Mouse (Mus musculus) kidney, embryonic 15.5 days (tissue): Measurements from ENCODE around the gene Sgf29. TPM values are rescaled to one million over a fixed set of nuclear protein-coding genes. Genes with fewer than 3 reads are reported as not detected.
"Not testable (repeated sequence)": the region's sequence is repeated elsewhere in the genome, so short reads cannot be mapped to it uniquely, and the experiment has no call there.

Experiments
- ATAC-seq: fragments of 200-750 bp; cut with Nextera tagmentation; replicated peaks from 2 replicates; pipeline ENCODE4 v1.8.0; 2017; ENCODE audit warnings: moderate TSS enrichment; ENCODE audit not compliant: low FRiP score
- H3K27ac ChIP-seq: fragments of 300-500 bp; sonication (generic); 2 replicates; pipeline ENCODE4 v1.5.1; 2015; ENCODE audit warnings: mild to moderate bottlenecking, inconsistent platforms
- H3K27me3 ChIP-seq: fragments of 300-500 bp; sonication (generic); 2 replicates; pipeline ENCODE4 v1.6.1; 2015; ENCODE audit warnings: inconsistent platforms
- H3K36me3 ChIP-seq: fragments of 300-500 bp; sonication (generic); 2 replicates; pipeline ENCODE4 v1.6.1; 2015; ENCODE audit warnings: inconsistent platforms
- H3K4me1 ChIP-seq: fragments of 300-500 bp; sonication (generic); 2 replicates; pipeline ENCODE4 v1.6.1; 2015; ENCODE audit warnings: inconsistent platforms
- H3K4me2 ChIP-seq: fragments of 300-500 bp; sonication (generic); 2 replicates; pipeline ENCODE4 v1.6.1; 2015; ENCODE audit warnings: moderate library complexity, mild to moderate bottlenecking, inconsistent platforms
- H3K4me3 ChIP-seq: fragments of 300-500 bp; sonication (generic); replicated peaks from 2 replicates; pipeline ENCODE4 v1.5.1; 2015; ENCODE audit warnings: mild to moderate bottlenecking, inconsistent platforms
- H3K9ac ChIP-seq: fragments of 300-500 bp; sonication (generic); 2 replicates; pipeline ENCODE4 v1.6.1; 2015; ENCODE audit warnings: mild to moderate bottlenecking, inconsistent platforms
- H3K9me3 ChIP-seq: fragments of 300-500 bp; sonication (generic); replicated peaks from 2 replicates; pipeline ENCODE4 v1.6.1; 2016; ENCODE audit warnings: inconsistent platforms
- WGBS: fragments of 180-500 bp; shearing (Covaris S2); methylation state at CpG from one replicate; pipeline ENCODE4 v1.1.7; 2015; ENCODE audit warnings: mixed read lengths; 5-methylcytosine and 5-hydroxymethylcytosine counted together
- polyA plus RNA-seq: library from polyadenylated mRNA; unstranded; fragments of >200 nt; fragmentation: Nextera tagmentation; extraction: Ambion mirVana; gene quantifications from 2 replicates; pipeline ENCODE4 v1.2.1, GENCODE M21; 2015

Gene Sgf29
- polyA plus RNA-seq, 1 experiment from 2014 or later, result 55.0 TPM

DNA sequence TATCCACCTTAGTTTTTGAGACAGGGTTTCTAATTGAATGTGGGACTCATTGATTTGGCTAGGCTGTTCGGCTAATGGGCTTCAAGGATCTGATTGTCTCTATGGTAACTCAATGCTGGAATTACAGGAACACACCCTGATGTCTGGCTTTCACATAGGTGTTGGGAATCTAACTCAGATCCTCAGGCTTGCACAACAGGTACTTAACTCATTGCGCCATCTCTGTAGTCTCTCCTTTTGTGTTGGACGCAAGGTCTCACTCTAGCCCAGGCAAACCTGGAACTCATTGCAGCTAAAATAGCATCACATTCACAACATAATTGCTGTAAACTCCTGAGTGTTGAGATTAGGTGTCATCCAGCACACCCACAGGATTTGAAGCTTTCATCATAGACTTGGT is 21.0 kb downstream of the Sgf29 start:
- H3K36me3 ChIP-seq, result peaks cover 79% of the 10 kb centered on the region
- WGBS, result 86% methylated on average over 3 of the region's 3 CpGs

DNA sequence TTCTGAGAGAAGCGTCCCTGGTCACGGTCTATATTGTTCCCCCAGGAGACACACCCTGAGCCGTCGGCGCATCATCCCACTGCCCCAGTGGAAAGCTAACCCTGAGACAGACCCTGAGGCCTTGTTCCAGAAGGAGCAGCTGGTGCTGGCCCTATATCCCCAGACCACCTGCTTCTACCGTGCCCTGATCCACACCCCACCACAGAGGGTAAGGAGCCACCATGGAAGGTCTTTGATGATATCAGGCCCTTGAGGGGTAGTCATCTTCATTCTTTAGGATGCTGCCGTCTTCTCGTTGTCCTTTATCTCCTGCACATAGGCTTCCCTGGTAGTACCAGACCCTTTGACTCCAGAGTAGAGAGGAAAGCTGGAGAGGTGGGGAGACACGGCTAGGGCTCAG is 23.0 kb downstream of the Sgf29 start:
- Histone ChIP-seq H3K4me1 (0 out of 2 replicates have a peak, but pooled peaks cover 7% of the 10 kb centered on the region), H3K27me3 (no peaks in the 10 kb centered on the region), H3K4me2 (no peak overlapping the region), H3K36me3 (peaks cover 67% of the 10 kb centered on the region), H3K9me3 (no peaks in the 10 kb centered on the region), H3K27ac (no peak overlapping the region), H3K4me3 (no peak overlapping the region), H3K9ac (no peak overlapping the region)
- ATAC-seq, result no peak
- 94% methylated on average over 9 of the region's 9 CpGs for WGBS

More for the DNA sequence above, 21.0 kb downstream of the Sgf29 start:
- Histone ChIP-seq H3K27ac (no peak overlapping the region), H3K27me3 (no peaks in the 10 kb centered on the region), H3K9me3 (no peaks in the 10 kb centered on the region), H3K4me1 (no peaks in the 10 kb centered on the region), H3K4me2 (no peak overlapping the region), H3K9ac (no peak overlapping the region), H3K4me3 (no peak overlapping the region)
- no peak for ATAC-seq

DNA sequence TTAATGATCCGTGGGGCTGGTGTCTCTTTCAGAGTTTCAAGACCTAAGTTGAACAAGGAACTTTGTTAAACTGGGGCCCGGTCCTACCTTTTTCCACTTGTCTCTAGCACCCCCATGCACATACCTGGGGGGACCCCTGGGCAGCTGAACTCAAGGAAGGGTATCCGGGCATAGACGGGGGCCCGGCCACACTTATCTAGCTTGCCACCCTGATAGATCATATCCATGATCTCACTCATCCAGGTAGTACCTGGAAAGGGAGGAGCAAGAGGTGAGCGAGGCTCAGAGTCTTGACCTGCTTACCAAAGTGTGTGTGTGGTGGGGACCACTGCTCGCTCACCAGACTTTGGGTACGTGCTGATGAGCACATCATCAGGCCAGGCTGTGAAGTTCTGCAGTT is 26.0 kb downstream of the Sgf29 start:
- no peaks in the 10 kb centered on the region for H3K9me3 ChIP-seq
- ATAC-seq, result no peak
- H3K4me1 ChIP-seq, result 0 out of 2 replicates have a peak, but pooled peaks cover 12% of the 10 kb centered on the region
- H3K36me3 ChIP-seq, result peaks cover 48% of the 10 kb centered on the region
- no peaks in the 10 kb centered on the region for H3K27me3 ChIP-seq
- no peak overlapping the region for H3K4me3 ChIP-seq
- WGBS, result 93% methylated on average over 8 of the region's 8 CpGs
- H3K4me2 ChIP-seq, result no peak overlapping the region
- no peak overlapping the region for H3K9ac ChIP-seq
- H3K27ac ChIP-seq, result no peak overlapping the region

DNA sequence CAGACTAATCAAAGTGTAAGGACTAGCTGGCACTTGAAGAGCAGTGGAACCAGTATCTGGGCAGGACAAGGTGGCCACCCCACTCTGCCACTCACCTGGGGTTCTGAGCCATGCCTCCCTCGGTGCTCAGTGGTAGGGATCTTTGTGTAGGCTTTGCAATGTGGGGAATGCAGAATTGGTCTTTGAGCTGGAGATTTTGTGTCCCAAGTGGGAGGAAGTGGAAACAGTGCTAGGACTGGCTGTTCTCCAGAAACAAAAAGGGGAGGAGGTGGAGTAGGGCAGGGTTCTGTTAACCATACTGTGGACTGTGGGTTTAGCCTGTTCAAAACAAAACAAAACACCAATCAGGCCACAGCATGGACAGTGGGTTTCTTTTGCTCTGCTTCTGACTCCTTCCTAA is 27.1 kb downstream of the Sgf29 start, which contains the start of gene Sult1a1:
Sult1a1 (minus strand) TSS at position 226 of the 400 bp plus-strand sequence.
- no peaks in the 10 kb centered on the region for H3K27me3 ChIP-seq
- no peak within 1 kb of the TSS for H3K4me3 ChIP-seq
- peak within 1 kb of the TSS; percentile 57 for H3K27ac ChIP-seq
- H3K4me1 ChIP-seq, result 0 out of 2 replicates have a peak, but pooled peaks cover 12% of the 10 kb centered on the region
- no peaks in the 10 kb centered on the region for H3K9me3 ChIP-seq
- peaks cover 37% of the 10 kb centered on the region for H3K36me3 ChIP-seq
- no peak for ATAC-seq
- peak within 1 kb of the TSS; percentile 24; the same call in 1 of the 2 replicates for H3K4me2 ChIP-seq
- WGBS, result 61% methylated on average over 1 of the region's 1 CpGs
- no peak within 1 kb of the TSS for H3K9ac ChIP-seq

DNA sequence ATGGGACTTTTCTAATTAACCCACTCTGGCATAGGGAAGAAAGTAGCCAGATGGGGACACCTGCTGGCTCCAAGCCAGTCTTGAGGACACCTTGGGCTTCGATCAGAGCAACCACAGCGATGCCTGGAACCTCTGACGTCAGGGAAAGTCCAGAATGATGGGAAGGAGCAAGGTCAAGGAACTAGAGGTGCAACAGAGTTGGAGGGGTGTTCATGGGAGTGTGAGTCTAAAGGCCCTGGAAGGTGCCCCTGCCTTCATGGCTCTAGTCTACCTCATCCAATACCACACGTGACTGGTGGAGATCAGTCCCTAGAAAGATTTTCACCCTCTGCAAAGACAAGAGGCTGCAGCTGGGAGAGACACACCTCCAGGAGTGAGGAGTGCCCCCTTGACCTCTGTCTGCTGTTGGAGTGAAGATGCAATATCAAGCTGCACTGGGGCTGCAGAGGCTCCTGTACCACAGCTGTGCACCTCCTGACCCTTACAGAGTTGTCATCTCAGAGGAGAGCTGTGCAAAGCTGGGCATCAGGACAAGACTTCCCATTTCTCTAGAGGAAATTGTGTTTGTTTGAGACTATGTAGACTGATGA is 27.6 kb downstream of the Sgf29 start:
- Histone ChIP-seq H3K9ac (no peak overlapping the region), H3K4me2 (no peak overlapping the region), H3K36me3 (peaks cover 32% of the 10 kb centered on the region), H3K4me1 (0 out of 2 replicates have a peak, but pooled peaks cover 12% of the 10 kb centered on the region), H3K27me3 (no peaks in the 10 kb centered on the region), H3K4me3 (no peak overlapping the region), H3K9me3 (no peaks in the 10 kb centered on the region), H3K27ac (no peak overlapping the region)
- ATAC-seq, result no peak
- WGBS, result 81% methylated on average over 4 of the region's 4 CpGs

DNA sequence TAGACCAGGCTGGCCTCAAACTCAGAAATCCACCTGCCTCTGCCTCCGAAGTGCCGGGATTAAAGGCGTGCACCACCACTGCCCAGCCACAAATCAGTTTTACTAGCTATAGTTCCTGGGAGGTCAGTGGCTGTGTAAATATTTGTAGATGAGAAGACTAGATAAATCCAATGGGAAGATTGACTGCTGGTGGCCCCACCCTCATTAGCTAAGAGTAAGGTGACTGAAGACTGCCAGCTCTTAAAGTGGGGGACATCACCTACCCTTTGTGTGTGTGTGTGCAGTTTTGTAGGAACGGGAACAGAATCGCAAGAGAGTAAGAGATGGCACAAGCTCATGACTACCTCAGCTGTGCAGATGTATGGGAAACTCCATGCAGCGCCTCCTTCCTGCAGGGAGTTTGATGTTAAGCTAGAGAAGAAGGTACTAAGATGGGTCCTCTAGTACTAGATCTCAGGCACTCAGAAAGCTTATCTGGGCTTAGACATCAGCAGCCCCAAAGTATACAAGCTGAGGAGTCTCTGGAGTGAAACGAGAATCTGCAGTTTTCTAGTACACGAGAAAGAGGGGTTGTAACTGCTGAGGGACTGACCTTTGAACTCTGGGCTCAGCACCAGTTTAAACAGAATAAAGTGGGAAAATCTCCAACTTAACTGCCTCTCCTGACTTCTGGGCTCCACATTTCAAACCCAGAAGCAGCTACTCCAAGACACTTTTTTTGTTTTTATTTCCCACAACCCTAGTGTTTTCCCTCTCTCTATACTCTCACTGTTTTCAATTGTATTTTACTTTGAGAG is 29.6 kb downstream of the Sgf29 start:
- 61% methylated on average over 8 of the region's 8 CpGs for WGBS

DNA sequence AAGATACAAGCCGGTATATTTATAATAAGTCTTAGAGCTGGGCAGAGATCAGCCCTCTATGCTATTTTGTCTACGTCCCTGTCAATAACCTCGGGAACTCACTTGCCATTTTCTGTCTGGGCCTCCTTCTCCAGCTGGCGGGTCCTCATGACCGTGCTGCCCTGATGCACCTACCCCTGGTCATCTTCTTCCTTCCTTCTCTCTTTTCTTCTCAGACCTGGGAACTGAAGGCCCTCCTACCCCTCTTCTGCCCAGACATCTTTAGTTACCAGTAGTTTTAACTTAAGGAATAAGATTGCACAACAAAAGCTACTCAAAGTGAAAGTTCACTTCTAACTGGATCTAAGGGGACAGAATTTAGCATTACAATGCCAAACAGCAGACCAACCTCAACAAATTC is 30.6 kb downstream of the Sgf29 start:
- no peak overlapping the region for H3K4me3 ChIP-seq
- no peaks in the 10 kb centered on the region for H3K9me3 ChIP-seq
- no peak for ATAC-seq
- no peak overlapping the region for H3K4me2 ChIP-seq
- H3K9ac ChIP-seq, result no peak overlapping the region
- no peak overlapping the region for H3K27ac ChIP-seq
- WGBS, result 92% methylated on average over 5 of the region's 5 CpGs
- H3K36me3 ChIP-seq, result peaks cover 9% of the 10 kb centered on the region
- H3K4me1 ChIP-seq, result 0 out of 2 replicates have a peak, but pooled peaks cover 12% of the 10 kb centered on the region
- H3K27me3 ChIP-seq, result no peaks in the 10 kb centered on the region

More for the DNA sequence above, 29.6 kb downstream of the Sgf29 start:
- no peak overlapping the region for H3K27ac ChIP-seq
- no peak overlapping the region for H3K4me3 ChIP-seq
- no peak for ATAC-seq
- H3K9ac ChIP-seq, result no peak overlapping the region
- peaks cover 14% of the 10 kb centered on the region for H3K36me3 ChIP-seq
- H3K9me3 ChIP-seq, result no peaks in the 10 kb centered on the region
- H3K27me3 ChIP-seq, result no peaks in the 10 kb centered on the region
- no peak overlapping the region for H3K4me2 ChIP-seq
- 0 out of 2 replicates have a peak, but pooled peaks cover 12% of the 10 kb centered on the region for H3K4me1 ChIP-seq

DNA sequence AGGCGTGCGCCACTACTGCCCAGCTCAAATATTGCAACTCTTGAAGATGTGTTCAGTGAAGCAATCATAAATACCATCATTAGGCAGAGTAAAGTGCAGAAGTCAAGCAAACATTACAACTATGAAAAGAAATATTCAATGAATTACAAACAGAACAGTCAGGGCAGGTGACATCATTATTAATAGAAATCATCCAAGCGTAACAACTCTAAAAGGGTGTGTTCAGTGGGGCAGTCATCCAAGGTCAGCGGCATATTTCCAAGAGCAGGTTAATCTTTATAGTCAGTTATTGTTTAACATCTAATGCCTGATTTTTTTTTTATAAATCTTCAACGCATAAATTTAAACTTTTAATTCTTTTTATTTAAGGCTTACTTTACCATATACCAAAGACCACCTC is 32.1 kb downstream of the Sgf29 start:
- no peak for ATAC-seq
- WGBS, result 88% methylated on average over 5 of the region's 5 CpGs
- no peaks in the 10 kb centered on the region for H3K36me3 ChIP-seq
- no peak overlapping the region for H3K4me2 ChIP-seq
- no peak overlapping the region for H3K9ac ChIP-seq
- no peaks in the 10 kb centered on the region for H3K27me3 ChIP-seq
- H3K27ac ChIP-seq, result no peak overlapping the region
- 0 out of 2 replicates have a peak, but pooled peaks cover 8% of the 10 kb centered on the region for H3K4me1 ChIP-seq
- no peak overlapping the region for H3K4me3 ChIP-seq
- H3K9me3 ChIP-seq, result no peaks in the 10 kb centered on the region

DNA sequence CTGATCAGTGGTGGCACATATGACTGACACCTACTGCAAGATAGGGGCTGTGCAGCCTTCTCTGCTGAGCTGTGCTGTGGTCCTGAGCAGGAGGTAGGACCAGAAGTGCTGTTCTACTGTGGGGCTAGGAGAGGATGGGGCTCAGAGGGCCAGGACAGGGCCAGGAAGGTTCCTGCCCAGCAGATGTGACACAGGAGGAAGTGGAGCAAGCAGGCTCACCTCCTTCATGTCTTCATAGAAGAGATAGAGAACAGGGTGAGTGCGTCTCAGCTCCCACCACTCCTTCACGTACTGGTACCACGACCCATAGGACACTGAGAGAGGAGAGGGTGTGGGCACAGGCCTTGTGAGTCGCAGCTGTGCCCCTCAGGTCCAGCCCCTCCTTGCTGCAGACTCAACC is 39.0 kb downstream of the Sgf29 start:
- H3K36me3 ChIP-seq, result peaks cover 27% of the 10 kb centered on the region
- not testable (repeated sequence) for H3K4me2 ChIP-seq, H3K9ac ChIP-seq, H3K4me3 ChIP-seq, H3K4me1 ChIP-seq, H3K9me3 ChIP-seq, H3K27me3 ChIP-seq, ATAC-seq, H3K27ac ChIP-seq
- 95% methylated on average over 4 of the region's 4 CpGs for WGBS

DNA sequence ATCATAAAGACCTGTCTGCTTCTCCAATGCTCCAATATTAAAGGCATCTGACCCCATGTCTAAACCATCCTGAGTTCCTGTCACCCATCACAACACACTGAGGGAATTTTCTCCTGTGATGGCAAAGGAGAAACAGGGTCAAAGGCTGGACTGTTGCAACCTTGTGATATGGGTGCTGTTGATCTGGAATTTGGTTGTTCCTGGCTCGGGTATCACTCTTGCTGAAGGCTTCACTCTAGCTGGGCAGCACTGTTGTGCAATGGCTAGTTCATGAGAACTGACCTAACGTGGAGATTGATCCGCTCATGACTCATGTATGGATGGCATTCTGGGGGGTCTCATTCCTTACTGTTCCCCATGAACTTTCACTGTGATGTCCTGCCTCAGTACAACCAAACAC is 39.9 kb downstream of the Sgf29 start:
- H3K9me3 ChIP-seq, result no peaks in the 10 kb centered on the region
- 89% methylated on average over 3 of the region's 3 CpGs for WGBS
- H3K4me3 ChIP-seq, result no peak overlapping the region
- H3K27me3 ChIP-seq, result no peaks in the 10 kb centered on the region
- peaks cover 6% of the 10 kb centered on the region; the same call in 1 of the 2 replicates for H3K4me1 ChIP-seq
- H3K4me2 ChIP-seq, result no peak overlapping the region
- H3K9ac ChIP-seq, result no peak overlapping the region
- H3K27ac ChIP-seq, result no peak overlapping the region
- H3K36me3 ChIP-seq, result peaks cover 27% of the 10 kb centered on the region
- ATAC-seq, result no peak

DNA sequence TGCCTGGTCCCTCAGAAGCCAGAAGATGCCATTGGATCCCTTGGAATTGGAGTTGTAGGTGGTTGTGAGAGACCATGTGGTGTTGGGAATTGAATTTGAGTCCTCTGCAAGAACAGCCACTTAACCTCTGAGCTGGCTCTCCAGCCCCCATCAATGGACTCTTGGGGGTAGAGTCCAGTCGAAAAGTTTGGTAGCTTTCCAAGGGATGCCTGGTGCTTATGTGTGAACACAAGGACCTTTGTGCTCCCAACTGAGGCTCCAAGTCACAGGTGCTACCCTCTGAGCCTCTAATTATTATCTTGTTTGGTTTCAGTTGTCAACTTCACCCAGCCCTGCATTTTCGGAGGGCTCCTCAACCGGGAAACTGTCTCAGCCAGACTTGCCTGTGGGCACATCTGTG is 41.6 kb downstream of the Sgf29 start:
- Histone ChIP-seq H3K4me2 (no peak overlapping the region), H3K9ac (no peak overlapping the region), H3K4me3 (no peak overlapping the region), H3K9me3 (no peaks in the 10 kb centered on the region), H3K36me3 (peaks cover 27% of the 10 kb centered on the region), H3K4me1 (peaks cover 13% of the 10 kb centered on the region), H3K27me3 (no peaks in the 10 kb centered on the region), H3K27ac (no peak overlapping the region)
- ATAC-seq, result no peak
- WGBS, result 94% methylated on average over 3 of the region's 3 CpGs

DNA sequence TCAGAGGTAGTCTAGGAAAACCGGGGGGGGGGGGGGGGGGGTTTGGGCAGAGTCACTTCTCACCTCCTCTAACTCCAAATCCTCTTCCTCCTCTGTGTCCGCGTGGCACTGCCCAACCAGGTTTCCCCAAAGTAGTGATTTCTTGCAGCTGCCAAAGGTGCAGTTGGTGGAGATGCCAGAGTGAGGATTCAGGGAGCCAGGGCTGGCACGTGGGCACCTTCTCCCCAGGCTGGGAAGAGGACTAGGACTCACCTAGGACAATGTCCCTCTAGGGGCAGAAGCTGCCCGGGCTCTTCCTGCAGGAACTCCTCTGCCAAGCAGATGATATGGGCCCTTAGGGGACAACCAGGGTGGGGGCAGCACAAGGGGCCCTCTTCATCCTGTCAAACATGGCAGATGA is 42.6 kb downstream of the Sgf29 start:
- H3K4me2 ChIP-seq, result no peak overlapping the region
- no peak overlapping the region for H3K9ac ChIP-seq
- H3K27ac ChIP-seq, result no peak overlapping the region
- peaks cover 27% of the 10 kb centered on the region for H3K36me3 ChIP-seq
- 80% methylated on average over 5 of the region's 5 CpGs for WGBS
- no peak for ATAC-seq
- H3K4me1 ChIP-seq, result peaks cover 18% of the 10 kb centered on the region
- H3K27me3 ChIP-seq, result no peaks in the 10 kb centered on the region
- H3K9me3 ChIP-seq, result no peaks in the 10 kb centered on the region
- H3K4me3 ChIP-seq, result no peak overlapping the region
